Mouse (Mus musculus): ENCODE measurements around the gene Prr12. TPM values are rescaled to one million over a fixed set of nuclear protein-coding genes. Genes with fewer than 3 reads are reported as not detected.
A peak's percentile ranks its signal among the peaks of the same experiment; 100 is the strongest.

The Prr12 gene
- total RNA-seq, 4 experiments from 2014 or later = 72.9 to 75.3 (median 73.6) TPM

- no peak for DNase-seq (ENCODE audit: low spot score in 2 of 2)
Observed at GRCm38 (mm10) chr7:45077829-45078228, 25.1 kb upstream of the Prr12 start.

DNA sequence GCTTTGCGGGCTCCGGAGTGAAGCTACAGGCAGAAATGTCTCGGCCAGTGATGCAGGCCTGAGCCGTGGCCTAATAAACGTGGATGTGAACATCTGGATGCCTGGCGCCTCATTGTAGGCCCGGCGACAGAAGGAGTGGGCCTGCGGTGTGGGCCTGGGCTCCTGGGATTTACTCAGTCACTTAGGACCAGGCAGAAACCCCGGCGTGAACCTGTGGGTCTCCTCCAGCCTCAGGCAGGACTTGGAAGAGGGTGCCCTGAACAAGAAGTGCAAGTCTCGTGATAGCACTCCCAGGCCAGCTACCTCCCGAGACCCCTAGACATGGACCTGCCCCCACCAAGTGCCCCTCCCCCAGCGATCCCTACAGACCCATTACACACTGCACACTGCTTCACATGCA is 24.6 kb upstream of the Prr12 start:
- no peak for DNase-seq (ENCODE audit: low spot score in 2 of 2)

DNA sequence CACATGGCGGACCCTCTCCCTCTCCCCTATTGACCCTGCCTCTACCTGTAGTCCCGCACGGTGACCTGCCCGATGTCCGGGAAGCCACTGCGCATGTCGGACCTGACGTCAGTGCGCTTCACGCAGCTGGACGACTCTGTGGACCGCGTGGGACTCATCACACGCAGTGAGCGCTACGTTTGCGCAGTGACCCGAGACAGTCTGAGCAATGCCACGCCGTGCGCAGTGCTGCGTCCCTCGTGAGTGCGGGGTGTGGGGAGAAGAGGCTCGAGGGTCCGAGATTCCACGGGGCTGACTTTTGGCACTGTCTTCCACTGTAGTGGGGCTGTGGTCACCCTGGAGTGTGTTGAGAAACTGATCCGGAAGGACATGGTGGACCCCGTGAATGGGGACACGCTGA is 23.8 kb upstream of the Prr12 start:
- DNase-seq (ENCODE audit: low spot score in 2 of 2) = no peak

- DNase-seq (ENCODE audit: low spot score in 2 of 2) = no peak
Observed at GRCm38 (mm10) chr7:45075405-45075804, 22.7 kb upstream of the Prr12 start.

- no peak for DNase-seq (ENCODE audit: low spot score in 2 of 2)
Observed at GRCm38 (mm10) chr7:45073949-45074348, 21.3 kb upstream of the Prr12 start.

DNA sequence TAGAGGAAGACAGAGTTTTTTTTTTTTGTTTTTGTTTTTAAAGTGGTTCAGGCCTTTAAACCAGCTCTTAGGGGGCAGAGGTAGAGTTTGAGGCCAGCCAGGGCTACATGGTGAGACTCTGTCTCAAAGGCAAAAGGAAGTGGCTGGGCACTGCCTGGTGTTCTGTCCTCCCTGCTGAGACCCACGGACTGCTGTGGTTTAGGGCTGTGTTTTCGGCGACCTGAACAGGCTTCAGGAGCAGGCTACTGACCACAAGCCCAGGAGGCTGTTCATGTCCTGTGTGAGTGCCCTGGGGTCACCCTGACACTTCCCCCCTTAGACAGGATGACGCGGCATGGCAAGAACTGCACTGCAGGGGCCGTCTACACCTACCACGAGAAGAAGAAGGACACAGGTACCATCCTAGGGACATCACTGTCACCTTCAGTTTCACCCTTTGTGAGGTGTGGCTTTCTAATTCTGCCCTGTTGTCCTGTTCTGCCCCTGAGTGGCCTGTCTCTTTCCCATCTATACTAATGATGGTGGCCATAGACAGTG is 20.6 kb upstream of the Prr12 start:
- DNase-seq (ENCODE audit: low spot score in 2 of 2) = no peak

GRCm38 (mm10) chr7:45072230-45072629 is 19.5 kb upstream of the Prr12 start:
- DNase-seq (ENCODE audit: low spot score in 2 of 2) = no peak

- no peak for DNase-seq (ENCODE audit: low spot score in 2 of 2)
Observed at GRCm38 (mm10) chr7:45069671-45070070, 17.0 kb upstream of the Prr12 start.

- no peak for DNase-seq (ENCODE audit: low spot score in 2 of 2)
Observed at GRCm38 (mm10) chr7:45068000-45068318, 15.3 kb upstream of the Prr12 start.

DNA sequence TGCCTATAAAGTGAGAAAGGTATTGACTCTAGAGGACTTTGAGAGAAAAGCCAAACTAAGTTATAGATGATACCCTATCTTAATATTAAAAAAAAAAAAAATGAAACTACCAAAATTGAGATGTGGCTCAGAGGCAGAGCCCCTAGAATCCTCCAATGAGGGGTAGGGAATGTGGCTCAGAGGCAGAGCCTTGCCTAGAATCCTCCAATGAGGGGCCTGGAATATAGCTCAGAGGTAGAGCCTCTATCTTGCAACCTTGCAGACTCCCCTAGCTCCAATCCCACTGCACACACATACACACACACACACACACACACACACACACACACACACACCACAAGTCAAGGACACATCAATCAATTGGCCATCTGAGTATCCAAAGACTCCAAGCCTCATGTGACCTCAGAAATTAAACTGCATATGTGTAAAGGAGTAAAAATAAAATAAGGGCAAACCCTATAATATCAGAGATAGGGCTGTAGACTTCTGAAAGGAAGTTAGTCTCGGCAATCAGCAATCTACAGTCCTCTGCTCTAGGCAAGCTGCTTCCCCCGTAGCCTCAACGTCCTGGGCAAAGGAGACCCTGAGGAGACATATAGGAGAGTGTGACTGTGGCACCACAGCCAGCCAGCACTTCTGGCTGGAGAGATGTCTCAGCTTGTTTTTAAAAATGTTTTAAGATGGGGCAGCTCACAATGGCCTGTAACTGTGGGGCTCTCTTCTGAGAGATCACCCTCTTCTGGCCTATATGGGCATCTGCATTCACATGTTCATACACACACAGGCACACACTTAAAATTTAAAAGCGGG is 14.7 kb upstream of the Prr12 start:
- DNase-seq (ENCODE audit: low spot score in 2 of 2) = no peak

- DNase-seq (ENCODE audit: low spot score in 2 of 2) = peak; percentile 94 to 95
Observed at GRCm38 (mm10) chr7:45062239-45062835, 9.7 kb upstream of the Prr12 start, which contains the start of the genes Nosip and Prrg2. Gene Nosip (plus strand): TSS chr7:45062429. Gene Prrg2 (minus strand): TSS chr7:45062677.

DNA sequence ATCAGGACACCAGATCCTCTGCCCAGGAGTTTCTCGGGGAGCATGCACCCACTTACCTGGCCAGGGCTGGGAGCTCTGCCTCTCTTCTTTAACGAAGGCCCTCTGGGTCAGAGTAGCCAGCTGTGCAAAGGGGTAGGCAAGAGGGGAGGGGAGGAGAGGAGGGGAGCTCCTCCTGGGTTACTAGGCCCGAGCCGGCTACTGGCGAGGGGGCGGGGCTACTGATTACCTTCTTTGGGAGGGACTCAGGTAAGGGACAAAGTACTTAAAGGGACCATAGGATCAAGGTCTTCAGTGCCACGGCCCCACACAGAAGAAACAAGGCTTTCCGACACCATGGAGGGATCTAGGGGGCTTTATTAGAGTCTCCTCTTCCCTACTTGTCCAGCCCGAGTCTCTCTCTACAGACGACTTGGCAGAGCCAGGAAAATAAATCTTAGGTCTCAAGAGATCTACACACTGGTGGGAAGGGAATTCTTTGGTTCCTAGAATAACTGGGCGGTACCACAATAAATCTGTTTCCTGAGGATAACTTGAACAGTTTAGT is 8.9 kb upstream of the Prr12 start:
- no peak for DNase-seq (ENCODE audit: low spot score in 2 of 2)

DNA sequence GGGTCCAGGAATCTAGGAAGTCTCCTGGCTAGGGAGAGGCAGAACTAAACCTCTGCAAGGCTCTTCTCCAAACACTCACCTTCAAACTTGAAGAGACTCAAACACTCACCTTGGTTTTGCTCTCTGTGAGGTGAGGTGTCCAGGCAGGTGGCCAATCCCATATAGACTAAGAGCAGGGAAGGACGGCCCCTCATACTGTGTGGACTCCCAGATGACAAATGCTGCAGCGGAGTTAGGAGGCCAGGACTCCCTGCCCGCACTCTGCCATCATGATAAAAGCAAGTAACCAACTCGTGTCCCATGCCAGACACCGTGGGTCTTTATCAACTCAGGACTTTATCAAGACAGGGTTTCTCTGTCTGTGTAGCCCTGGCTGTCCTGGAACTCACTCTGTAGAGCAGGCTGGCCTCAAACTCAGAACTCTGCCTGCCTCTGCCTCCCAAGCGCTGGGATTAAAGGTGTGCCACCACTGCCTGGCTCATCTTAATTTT is 8.0 kb upstream of the Prr12 start:
- no peak for DNase-seq (ENCODE audit: low spot score in 2 of 2)

DNA sequence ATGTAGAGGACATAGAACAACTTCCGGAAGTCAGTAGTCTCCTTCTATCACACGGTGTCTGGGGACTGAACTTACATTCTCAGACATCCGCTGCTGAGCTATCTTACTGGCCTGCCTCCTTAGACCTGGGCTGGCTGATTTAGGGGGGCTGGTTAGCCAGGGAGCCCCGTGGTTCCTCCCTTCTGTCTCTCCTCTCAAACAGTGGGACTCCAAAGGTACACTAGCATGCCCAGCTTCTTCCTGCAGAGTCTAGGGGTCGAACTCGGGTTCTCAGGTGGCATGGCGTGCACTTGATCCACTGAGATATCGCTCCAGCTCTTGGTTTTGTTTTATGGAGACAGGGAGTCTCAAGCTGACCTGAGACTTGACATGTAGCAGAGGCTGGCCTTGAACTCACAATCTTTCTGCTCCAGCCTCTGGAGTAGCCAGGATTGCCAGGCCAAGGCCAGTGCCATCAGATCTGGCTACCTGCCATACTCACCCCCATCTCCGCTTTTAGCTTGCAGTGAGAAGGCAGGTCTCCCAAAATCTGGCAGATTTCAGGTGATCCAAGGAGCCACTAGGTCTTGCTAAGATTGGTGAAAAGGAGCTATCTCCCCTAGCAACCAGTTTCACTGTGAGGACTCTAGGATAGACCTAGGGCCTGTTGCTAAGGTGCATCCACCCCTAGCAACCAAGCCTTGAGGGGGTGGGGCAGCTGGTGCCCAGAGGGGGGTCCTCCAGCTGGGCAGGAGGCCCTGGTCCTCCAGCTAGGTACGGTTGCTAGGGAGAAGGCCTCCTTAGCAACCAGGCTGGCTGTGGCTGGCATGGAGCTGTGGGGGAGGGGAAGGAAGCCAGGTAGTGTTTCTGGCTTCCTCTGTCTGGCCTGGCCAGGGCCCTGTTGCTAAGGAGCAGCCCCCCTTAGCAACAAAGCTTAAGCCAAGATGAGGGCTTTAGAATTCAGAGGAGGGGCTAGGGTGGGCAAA is 6.2 kb upstream of the Prr12 start:
- DNase-seq (ENCODE audit: low spot score in 2 of 2) = no peak

DNA sequence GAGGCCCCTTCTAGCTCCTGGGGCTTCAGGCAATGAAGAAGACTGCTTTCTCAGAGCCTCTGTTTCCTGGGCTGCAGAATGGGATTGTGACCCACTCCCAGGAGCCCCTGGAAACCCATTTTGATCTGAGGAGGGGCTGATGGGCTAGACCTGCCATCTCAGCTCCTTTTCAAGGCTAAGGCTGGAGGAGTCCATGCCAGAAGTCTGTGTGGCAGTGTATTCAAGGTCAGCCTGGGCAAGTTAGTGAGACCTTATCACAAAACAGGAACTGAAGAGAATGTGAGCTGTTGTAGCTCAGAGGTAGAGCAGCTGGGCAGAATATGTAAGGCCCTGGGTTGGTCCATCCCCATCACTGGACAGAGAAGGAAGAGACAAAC is 4.3 kb upstream of the Prr12 start:
- no peak for DNase-seq (ENCODE audit: low spot score in 2 of 2)

DNA sequence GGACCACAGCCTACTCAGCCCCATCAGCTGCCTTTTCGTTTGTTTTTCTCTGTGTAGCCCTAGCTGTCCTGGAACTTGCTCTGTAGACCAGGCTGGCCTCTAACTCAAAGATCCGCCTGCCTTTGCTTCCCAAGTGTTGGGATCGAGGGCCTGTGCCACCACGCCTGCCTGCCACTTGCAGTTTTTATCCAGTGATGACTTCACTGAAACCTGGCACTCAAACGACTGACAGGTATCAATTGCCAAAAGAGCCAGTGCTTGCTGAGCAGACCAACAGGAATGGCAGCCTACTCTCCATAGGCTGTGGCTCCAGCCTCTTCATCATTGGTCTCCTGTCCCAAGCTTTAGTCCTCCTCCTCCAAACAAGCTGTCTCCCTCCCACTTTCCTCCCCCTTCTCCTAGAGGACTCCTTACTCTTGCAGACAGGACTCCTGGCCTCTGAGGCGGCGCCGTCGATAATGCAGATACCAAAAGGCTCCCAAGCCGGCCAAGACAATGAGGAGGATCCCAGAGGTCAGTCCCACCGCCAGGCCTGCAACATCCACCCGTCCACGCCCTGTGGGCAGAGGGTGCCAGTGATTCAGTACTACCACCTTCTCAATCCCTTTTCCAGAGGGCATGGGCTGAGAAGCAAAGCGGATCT is 3.8 kb upstream of the Prr12 start:
- DNase-seq (ENCODE audit: low spot score in 2 of 2) = no peak

DNA sequence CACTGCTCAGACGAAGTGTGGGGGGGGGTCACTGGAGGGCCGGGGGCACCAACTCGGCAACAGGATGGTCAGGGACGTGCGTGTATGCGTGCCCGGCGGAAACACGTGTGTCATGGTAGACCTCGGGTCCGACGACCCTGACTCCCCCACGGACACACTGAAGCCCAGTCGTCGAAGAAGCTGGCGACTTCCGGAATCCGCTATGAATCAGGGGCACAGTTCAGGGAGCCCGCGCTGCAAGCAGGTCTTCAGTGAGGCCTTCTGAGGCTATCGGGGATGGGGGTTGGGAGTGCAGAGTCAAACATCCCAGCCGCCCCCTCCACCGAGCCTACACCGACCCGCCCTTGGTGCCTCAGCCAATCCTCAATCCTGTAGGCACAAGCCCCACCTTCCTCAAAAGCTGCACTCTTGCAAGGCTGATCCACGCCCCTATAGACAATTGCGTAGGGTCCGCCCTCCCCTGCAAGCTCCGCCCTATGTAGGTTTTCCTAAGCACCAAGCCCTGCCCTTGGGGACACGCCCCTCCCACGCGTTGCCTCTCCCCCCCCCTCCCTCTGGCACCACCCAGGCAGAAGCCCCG is 1.3 kb upstream of the Prr12 start:
- peak; percentile 92 to 95 for DNase-seq (ENCODE audit: low spot score in 2 of 2)

- peak in 1 of 2 experiments; percentile 64 for DNase-seq (ENCODE audit: low spot score in 2 of 2)
Observed at GRCm38 (mm10) chr7:45053117-45053930, 643 bp upstream of the Prr12 start.

DNA sequence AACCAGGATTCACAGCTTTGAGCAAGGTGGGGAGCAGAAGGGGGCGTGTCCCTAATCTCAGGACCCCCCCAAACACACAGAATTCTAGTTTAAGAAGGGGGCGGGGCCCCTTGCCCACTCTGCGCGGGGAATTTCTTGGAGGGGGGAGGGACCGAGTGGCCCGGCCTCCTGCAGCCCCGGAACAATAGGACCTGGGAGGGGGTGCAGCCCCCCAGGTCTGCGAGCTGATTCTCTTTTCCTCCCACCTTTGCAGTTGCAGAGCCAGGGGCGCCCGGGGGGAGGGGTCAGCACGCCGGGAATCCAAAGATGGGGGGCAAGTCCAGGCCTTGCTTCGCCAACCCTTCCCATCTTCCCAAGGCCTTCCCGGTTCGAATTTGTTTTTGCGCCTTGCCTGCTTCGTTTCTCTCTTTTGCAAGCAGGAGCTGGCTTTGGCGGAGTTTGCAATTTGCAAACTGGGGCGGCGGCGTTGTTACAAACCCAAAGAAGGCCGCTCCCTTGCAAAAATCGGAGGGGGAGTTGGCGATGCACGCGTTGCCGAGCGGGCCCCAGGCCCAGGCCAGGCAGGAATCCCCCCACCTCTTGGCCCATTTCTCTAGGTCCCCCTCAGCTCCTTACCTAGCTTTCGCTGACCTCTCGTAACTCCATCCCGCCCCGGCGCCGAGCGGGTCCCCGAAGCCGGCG is 360 bp downstream of the Prr12 start:
- peak in 1 of 2 experiments; percentile 41 for DNase-seq (ENCODE audit: low spot score in 2 of 2)
